Mouse (Mus musculus): ENCODE data around the gene Pacsin3.

- TF ChIP-seq CTCF (IDR thresholded peaks at IDR 0.05; ENCODE audit: low read depth, low read length) (no peak), POLR2A (IDR thresholded peaks at IDR 0.05; ENCODE audit: extremely low read depth, insufficient read depth, low read length) (no peak)
These were observed 47.1 kb downstream of the Pacsin3 start for GRCm38 (mm10) chr2:91302845-91303244.

Measured in liver, adult 2 months (tissue).